Mouse (Mus musculus): ENCODE measurements at regions not wholly inside any gene's neighbourhood (a gene's known extent, or its start where the extent isn't known, plus 50 kb on each side); places are given as distances from the start of the nearest gene placed in this dataset.

- ATAC-seq (peak; percentile 55; the same call in 1 of the 2 replicates), DNase-seq (peak; percentile 74)
- H3K27ac ChIP-seq (ENCODE audit: low read depth, low read length), result no peak overlapping the region
- WGBS, result 55% methylated on average over 30 of the region's 30 CpGs
- no peaks in the 10 kb centered on the region for H3K9me3 ChIP-seq (ENCODE audit: low read length)
- H3K4me2 ChIP-seq (ENCODE audit: low read depth), result no peak overlapping the region
- H3K36me3 ChIP-seq (ENCODE audit: insufficient read depth), result no peaks in the 10 kb centered on the region
- TF ChIP-seq CTCF (IDR thresholded peaks at IDR 0.05; ENCODE audit: low read depth), result 0 out of 2 replicates have a peak, but pooled peaks have one; percentile 11
- H3K4me3 ChIP-seq (ENCODE audit: low read depth, low read length), result no peak overlapping the region
- H3K27me3 ChIP-seq (ENCODE audit: insufficient read depth, low read length), result no peaks in the 10 kb centered on the region
- H3K4me1 ChIP-seq (ENCODE audit: insufficient read depth), result no peaks in the 10 kb centered on the region
- no peak overlapping the region for H3K9ac ChIP-seq
Observed at GRCm38 (mm10) chr2:166305044-166306002, 149.9 kb upstream of the Sulf2 start.

DNA sequence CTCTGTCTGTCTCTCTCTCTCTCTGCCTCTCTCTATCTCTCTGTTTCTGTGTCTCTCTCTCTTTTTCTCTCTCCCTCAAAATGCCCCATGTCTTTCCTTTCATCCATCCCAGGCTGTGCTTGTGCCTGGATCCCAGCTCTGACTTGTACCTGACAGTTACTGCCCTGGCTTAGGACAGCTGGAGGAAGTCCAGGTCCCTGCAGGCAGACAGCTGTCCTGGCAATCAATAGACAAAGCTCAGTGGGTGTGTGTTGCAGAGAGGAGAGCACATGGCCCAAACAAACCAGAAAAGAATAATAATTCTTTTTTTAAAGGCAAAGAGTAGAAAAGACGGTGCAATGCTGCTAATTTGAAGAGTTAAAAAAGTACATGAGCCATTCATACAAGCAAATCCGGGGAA is 148.4 kb upstream of the Sulf2 start:
- Histone ChIP-seq H3K27ac (ENCODE audit: low read depth, low read length) (no peak overlapping the region), H3K9me3 (ENCODE audit: low read length) (no peaks in the 10 kb centered on the region), H3K4me1 (ENCODE audit: insufficient read depth) (no peaks in the 10 kb centered on the region), H3K36me3 (ENCODE audit: insufficient read depth) (no peaks in the 10 kb centered on the region), H3K4me2 (ENCODE audit: low read depth) (no peak overlapping the region), H3K27me3 (ENCODE audit: insufficient read depth, low read length) (no peaks in the 10 kb centered on the region), H3K9ac (no peak overlapping the region), H3K4me3 (ENCODE audit: low read depth, low read length) (no peak overlapping the region)
- TF ChIP-seq CTCF (IDR thresholded peaks at IDR 0.05; ENCODE audit: low read depth), result no peak
- ATAC-seq (no peak), DNase-seq (no peak)
- WGBS, result 28% methylated on average over 2 of the region's 2 CpGs

DNA sequence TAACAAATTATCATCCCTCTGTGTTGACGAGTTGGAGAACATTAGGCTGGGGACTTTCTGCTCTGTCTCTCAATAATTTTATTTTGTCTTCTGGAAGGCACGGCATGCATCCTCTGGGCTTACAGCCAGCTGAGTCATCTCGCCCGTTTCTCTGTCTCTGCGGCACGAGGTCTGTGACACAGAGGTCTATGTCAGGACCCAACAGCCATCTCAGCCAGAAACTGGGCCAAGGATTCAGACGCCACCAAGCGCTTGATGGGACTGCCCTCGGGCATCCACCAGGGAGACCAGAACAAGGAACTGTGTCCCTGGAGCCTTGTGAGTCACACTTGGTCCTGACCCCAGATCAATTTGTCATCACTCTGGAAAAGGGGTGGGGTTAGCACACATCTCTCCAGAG is 145.7 kb upstream of the Sulf2 start:
- Histone ChIP-seq H3K36me3 (ENCODE audit: insufficient read depth) (no peaks in the 10 kb centered on the region), H3K27me3 (ENCODE audit: insufficient read depth, low read length) (no peaks in the 10 kb centered on the region), H3K4me3 (ENCODE audit: low read depth, low read length) (no peak overlapping the region), H3K27ac (ENCODE audit: low read depth, low read length) (no peak overlapping the region), H3K9ac (no peak overlapping the region), H3K4me2 (ENCODE audit: low read depth) (no peak overlapping the region), H3K9me3 (ENCODE audit: low read length) (no peaks in the 10 kb centered on the region), H3K4me1 (ENCODE audit: insufficient read depth) (no peaks in the 10 kb centered on the region)
- TF ChIP-seq CTCF (IDR thresholded peaks at IDR 0.05; ENCODE audit: low read depth), result no peak
- no peak for ATAC-seq
- 72% methylated on average over 9 of the region's 9 CpGs for WGBS
- DNase-seq, result no peak

DNA sequence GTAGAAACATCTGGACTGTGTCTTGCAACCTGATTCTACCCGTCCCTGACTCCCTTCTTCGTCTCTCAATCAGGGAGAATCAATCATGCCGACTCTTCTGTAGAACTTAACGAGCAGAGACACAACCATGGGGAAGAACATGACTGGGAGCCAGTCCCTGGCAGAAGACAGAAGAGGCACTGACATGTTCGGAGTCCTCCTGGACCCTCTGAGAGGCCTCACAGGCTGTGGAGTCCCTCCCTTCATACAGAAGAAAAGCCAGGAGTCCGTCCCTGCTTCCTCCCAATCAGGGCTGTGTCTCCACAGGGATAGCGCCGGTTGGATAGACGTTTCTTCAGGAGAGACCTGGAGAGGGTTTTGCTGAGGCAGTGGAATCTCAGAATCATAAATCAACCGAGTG is 139.2 kb upstream of the Sulf2 start:
- no peaks in the 10 kb centered on the region for H3K9me3 ChIP-seq (ENCODE audit: low read length)
- TF ChIP-seq CTCF (IDR thresholded peaks at IDR 0.05; ENCODE audit: low read depth), result no peak
- H3K4me3 ChIP-seq (ENCODE audit: low read depth, low read length), result no peak overlapping the region
- no peaks in the 10 kb centered on the region; the same call in 1 of the 2 replicates for H3K27me3 ChIP-seq (ENCODE audit: insufficient read depth, low read length)
- ATAC-seq, result no peak
- no peak overlapping the region for H3K4me2 ChIP-seq (ENCODE audit: low read depth)
- no peaks in the 10 kb centered on the region for H3K36me3 ChIP-seq (ENCODE audit: insufficient read depth)
- no peaks in the 10 kb centered on the region for H3K4me1 ChIP-seq (ENCODE audit: insufficient read depth)
- H3K27ac ChIP-seq (ENCODE audit: low read depth, low read length), result no peak overlapping the region
- no peak overlapping the region for H3K9ac ChIP-seq
- WGBS, result 75% methylated on average over 10 of the region's 10 CpGs
- no peak for DNase-seq

GRCm38 (mm10) chr2:166292987-166293386 is 137.5 kb upstream of the Sulf2 start:
- 85% methylated on average over 6 of the region's 6 CpGs for WGBS
- H3K4me2 ChIP-seq (ENCODE audit: low read depth), result no peak overlapping the region
- H3K36me3 ChIP-seq (ENCODE audit: insufficient read depth), result no peaks in the 10 kb centered on the region
- no peak overlapping the region for H3K4me3 ChIP-seq (ENCODE audit: low read depth, low read length)
- no peak overlapping the region for H3K27ac ChIP-seq (ENCODE audit: low read depth, low read length)
- DNase-seq (no peak), ATAC-seq (no peak)
- no peak for TF ChIP-seq CTCF (IDR thresholded peaks at IDR 0.05; ENCODE audit: low read depth)
- no peaks in the 10 kb centered on the region for H3K9me3 ChIP-seq (ENCODE audit: low read length)
- no peaks in the 10 kb centered on the region for H3K4me1 ChIP-seq (ENCODE audit: insufficient read depth)
- no peaks in the 10 kb centered on the region; the same call in 1 of the 2 replicates for H3K27me3 ChIP-seq (ENCODE audit: insufficient read depth, low read length)
- H3K9ac ChIP-seq, result no peak overlapping the region

- TF ChIP-seq CTCF (IDR thresholded peaks at IDR 0.05; ENCODE audit: low read depth), result no peak
- Histone ChIP-seq H3K9ac (no peak overlapping the region), H3K36me3 (ENCODE audit: insufficient read depth) (no peaks in the 10 kb centered on the region), H3K4me2 (ENCODE audit: low read depth) (no peak overlapping the region), H3K27me3 (ENCODE audit: insufficient read depth, low read length) (no peaks in the 10 kb centered on the region; the same call in 1 of the 2 replicates), H3K4me1 (ENCODE audit: insufficient read depth) (no peaks in the 10 kb centered on the region), H3K9me3 (ENCODE audit: low read length) (no peaks in the 10 kb centered on the region), H3K4me3 (ENCODE audit: low read depth, low read length) (no peak overlapping the region), H3K27ac (ENCODE audit: low read depth, low read length) (no peak overlapping the region)
- DNase-seq (no peak), ATAC-seq (no peak)
- WGBS, result 43% methylated on average over 6 of the region's 6 CpGs
Observed at GRCm38 (mm10) chr2:166291266-166291665, 135.8 kb upstream of the Sulf2 start.

- 64% methylated on average over 9 of the region's 9 CpGs for WGBS
- no peak overlapping the region for H3K27ac ChIP-seq (ENCODE audit: low read depth, low read length)
- no peak for ATAC-seq
Observed at GRCm38 (mm10) chr2:166290826-166291225, 135.4 kb upstream of the Sulf2 start.

More at GRCm38 (mm10) chr2:166290826-166291225, 135.4 kb upstream of the Sulf2 start:
- no peak for TF ChIP-seq CTCF (IDR thresholded peaks at IDR 0.05; ENCODE audit: low read depth)
- Histone ChIP-seq H3K9me3 (ENCODE audit: low read length) (no peaks in the 10 kb centered on the region), H3K9ac (no peak overlapping the region), H3K27me3 (ENCODE audit: insufficient read depth, low read length) (no peaks in the 10 kb centered on the region; the same call in 1 of the 2 replicates), H3K36me3 (ENCODE audit: insufficient read depth) (no peaks in the 10 kb centered on the region), H3K4me2 (ENCODE audit: low read depth) (no peak overlapping the region), H3K4me3 (ENCODE audit: low read depth, low read length) (no peak overlapping the region), H3K4me1 (ENCODE audit: insufficient read depth) (no peaks in the 10 kb centered on the region)
- no peak for DNase-seq

All from forebrain, postnatal 0 days (tissue).